Mouse (Mus musculus): ENCODE measurements at regions not wholly inside any gene's neighbourhood (a gene's known extent, or its start where the extent isn't known, plus 50 kb on each side); places are given as distances from the start of the nearest gene placed in this dataset.

DNA sequence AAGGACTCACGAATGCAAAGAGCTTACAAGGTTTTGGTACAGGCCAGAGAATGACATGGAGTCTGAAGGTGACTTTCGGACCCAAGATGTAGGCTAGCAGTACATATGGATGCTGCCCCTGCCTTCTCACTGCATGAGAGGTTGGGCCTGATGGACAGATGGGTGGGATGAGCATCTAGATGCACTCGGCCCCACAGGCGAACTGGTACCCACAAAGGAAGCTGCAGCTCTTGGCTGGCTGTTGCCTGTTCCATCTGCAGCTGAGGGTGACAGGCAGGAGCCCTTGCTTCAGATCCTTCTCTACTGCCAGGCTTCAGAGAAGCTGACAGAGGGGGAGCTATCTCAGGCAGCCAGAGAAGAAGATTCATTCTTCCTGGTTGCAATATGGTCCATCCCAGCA lies 216.8 kb upstream of the Tas2r119 start:
- Histone ChIP-seq H3K4me3 (ENCODE audit: low read depth, low read length) (no peak overlapping the region), H3K9ac (ENCODE audit: low read depth, low read length) (no peak overlapping the region), H3K4me2 (no peak overlapping the region), H3K27ac (ENCODE audit: low read depth, low read length) (no peak overlapping the region), H3K27me3 (replicated peaks; ENCODE audit: control insufficient read depth, insufficient read depth, low read length) (no peaks in the 10 kb centered on the region), H3K9me3 (ENCODE audit: control insufficient read depth, low read length) (no peaks in the 10 kb centered on the region), H3K36me3 (ENCODE audit: control insufficient read depth, insufficient read depth, low read length) (no peaks in the 10 kb centered on the region), H3K4me1 (replicated peaks; ENCODE audit: control insufficient read depth, insufficient read depth, low read length) (no peaks in the 10 kb centered on the region)
- DNase-seq (ENCODE audit: low spot score) (no peak), ATAC-seq (replicated peaks; ENCODE audit: low FRiP score) (no peak)
- WGBS, result 80% methylated on average over 4 of the region's 4 CpGs

- H3K4me3 ChIP-seq (ENCODE audit: low read depth, low read length), result no peak overlapping the region
- ATAC-seq (replicated peaks; ENCODE audit: low FRiP score), result no peak
- H3K9ac ChIP-seq (ENCODE audit: low read depth, low read length), result no peak overlapping the region
- WGBS, result 49% methylated on average over 2 of the region's 2 CpGs
- DNase-seq (ENCODE audit: low spot score), result no peak
- no peaks in the 10 kb centered on the region for H3K9me3 ChIP-seq (ENCODE audit: control insufficient read depth, low read length)
- no peaks in the 10 kb centered on the region for H3K27me3 ChIP-seq (replicated peaks; ENCODE audit: control insufficient read depth, insufficient read depth, low read length)
- H3K36me3 ChIP-seq (ENCODE audit: control insufficient read depth, insufficient read depth, low read length), result no peaks in the 10 kb centered on the region
- H3K27ac ChIP-seq (ENCODE audit: low read depth, low read length), result no peak overlapping the region
- no peak overlapping the region for H3K4me2 ChIP-seq
- H3K4me1 ChIP-seq (replicated peaks; ENCODE audit: control insufficient read depth, insufficient read depth, low read length), result no peaks in the 10 kb centered on the region
These were observed 215.1 kb upstream of the Tas2r119 start for GRCm38 (mm10) chr15:31961963-31962362.

GRCm38 (mm10) chr15:31964911-31965310 lies 212.2 kb upstream of the Tas2r119 start:
- Histone ChIP-seq H3K4me1 (replicated peaks; ENCODE audit: control insufficient read depth, insufficient read depth, low read length) (no peaks in the 10 kb centered on the region), H3K4me2 (no peak overlapping the region), H3K27me3 (replicated peaks; ENCODE audit: control insufficient read depth, insufficient read depth, low read length) (no peaks in the 10 kb centered on the region), H3K36me3 (ENCODE audit: control insufficient read depth, insufficient read depth, low read length) (no peaks in the 10 kb centered on the region), H3K4me3 (ENCODE audit: low read depth, low read length) (no peak overlapping the region), H3K27ac (ENCODE audit: low read depth, low read length) (no peak overlapping the region), H3K9ac (ENCODE audit: low read depth, low read length) (no peak overlapping the region), H3K9me3 (ENCODE audit: control insufficient read depth, low read length) (no peaks in the 10 kb centered on the region)
- ATAC-seq (replicated peaks; ENCODE audit: low FRiP score) (no peak), DNase-seq (ENCODE audit: low spot score) (no peak)
- WGBS, result 87% methylated on average over 6 of the region's 6 CpGs

DNA sequence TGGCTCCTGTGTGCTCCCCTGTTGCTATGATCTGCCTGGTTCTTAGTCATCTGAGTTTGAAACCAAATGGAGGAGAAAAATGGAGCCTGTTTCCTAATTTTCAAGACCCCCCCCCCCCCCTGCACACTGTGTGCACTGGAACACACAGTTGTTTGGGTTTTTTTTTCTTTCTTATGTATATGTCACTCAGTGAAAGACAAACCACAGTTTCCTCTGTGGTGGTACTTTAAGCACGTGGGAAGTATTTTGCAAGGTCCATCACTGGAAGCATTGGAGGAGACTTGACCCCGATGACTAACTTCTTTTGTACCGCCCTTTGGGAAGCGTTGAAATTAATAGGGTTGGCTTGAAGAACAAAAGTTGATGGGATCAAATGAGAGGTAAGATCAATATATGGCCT lies 211.5 kb upstream of the Tas2r119 start:
- Histone ChIP-seq H3K27ac (ENCODE audit: low read depth, low read length) (no peak overlapping the region), H3K9ac (ENCODE audit: low read depth, low read length) (no peak overlapping the region), H3K4me3 (ENCODE audit: low read depth, low read length) (no peak overlapping the region), H3K27me3 (replicated peaks; ENCODE audit: control insufficient read depth, insufficient read depth, low read length) (no peaks in the 10 kb centered on the region), H3K36me3 (ENCODE audit: control insufficient read depth, insufficient read depth, low read length) (no peaks in the 10 kb centered on the region), H3K9me3 (ENCODE audit: control insufficient read depth, low read length) (no peaks in the 10 kb centered on the region), H3K4me1 (replicated peaks; ENCODE audit: control insufficient read depth, insufficient read depth, low read length) (no peaks in the 10 kb centered on the region), H3K4me2 (no peak overlapping the region)
- DNase-seq (ENCODE audit: low spot score) (no peak), ATAC-seq (replicated peaks; ENCODE audit: low FRiP score) (no peak)
- 64% methylated on average over 4 of the region's 4 CpGs for WGBS

GRCm38 (mm10) chr15:31972891-31973290 lies 204.2 kb upstream of the Tas2r119 start:
- H3K9ac ChIP-seq (ENCODE audit: low read depth, low read length), result no peak overlapping the region
- 84% methylated on average over 7 of the region's 7 CpGs for WGBS
- no peaks in the 10 kb centered on the region for H3K36me3 ChIP-seq (ENCODE audit: control insufficient read depth, insufficient read depth, low read length)
- DNase-seq (ENCODE audit: low spot score), result no peak
- no peaks in the 10 kb centered on the region for H3K4me1 ChIP-seq (replicated peaks; ENCODE audit: control insufficient read depth, insufficient read depth, low read length)
- no peaks in the 10 kb centered on the region for H3K27me3 ChIP-seq (replicated peaks; ENCODE audit: control insufficient read depth, insufficient read depth, low read length)
- H3K4me2 ChIP-seq, result no peak overlapping the region
- H3K27ac ChIP-seq (ENCODE audit: low read depth, low read length), result no peak overlapping the region
- no peak for ATAC-seq (replicated peaks; ENCODE audit: low FRiP score)
- no peaks in the 10 kb centered on the region for H3K9me3 ChIP-seq (ENCODE audit: control insufficient read depth, low read length)
- H3K4me3 ChIP-seq (ENCODE audit: low read depth, low read length), result no peak overlapping the region

DNA sequence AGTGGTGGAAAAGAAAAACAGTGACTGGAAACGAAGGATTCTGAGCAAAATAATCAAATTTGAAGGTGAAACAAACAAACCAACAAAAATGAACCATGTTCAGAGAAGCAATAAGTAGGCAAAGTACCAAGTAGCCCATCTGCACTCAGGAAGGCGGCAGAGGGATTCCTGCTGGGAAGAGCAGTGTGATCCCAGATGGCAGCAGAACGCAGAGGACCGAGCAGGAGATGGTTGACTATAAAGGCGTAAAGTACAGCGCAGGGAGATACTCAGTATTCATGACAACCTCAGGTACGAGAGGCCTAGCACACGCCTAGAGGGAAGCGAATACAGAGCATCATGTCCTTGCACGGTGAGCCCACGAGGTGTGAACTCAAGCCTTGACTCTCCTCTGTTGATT lies 203.2 kb upstream of the Tas2r119 start:
- no peaks in the 10 kb centered on the region for H3K27me3 ChIP-seq (replicated peaks; ENCODE audit: control insufficient read depth, insufficient read depth, low read length)
- 79% methylated on average over 11 of the region's 11 CpGs for WGBS

GRCm38 (mm10) chr15:31976461-31976860 lies 200.6 kb upstream of the Tas2r119 start:
- no peaks in the 10 kb centered on the region for H3K9me3 ChIP-seq (ENCODE audit: control insufficient read depth, low read length)
- 58% methylated on average over 4 of the region's 4 CpGs for WGBS
- H3K27ac ChIP-seq (ENCODE audit: low read depth, low read length), result no peak overlapping the region
- no peak overlapping the region for H3K4me3 ChIP-seq (ENCODE audit: low read depth, low read length)
- no peaks in the 10 kb centered on the region for H3K36me3 ChIP-seq (ENCODE audit: control insufficient read depth, insufficient read depth, low read length)
- H3K4me1 ChIP-seq (replicated peaks; ENCODE audit: control insufficient read depth, insufficient read depth, low read length), result no peaks in the 10 kb centered on the region
- H3K27me3 ChIP-seq (replicated peaks; ENCODE audit: control insufficient read depth, insufficient read depth, low read length), result no peaks in the 10 kb centered on the region
- DNase-seq (ENCODE audit: low spot score) (no peak), ATAC-seq (replicated peaks; ENCODE audit: low FRiP score) (no peak)
- H3K9ac ChIP-seq (ENCODE audit: low read depth, low read length), result no peak overlapping the region
- H3K4me2 ChIP-seq, result no peak overlapping the region

More for the DNA sequence above, 203.2 kb upstream of the Tas2r119 start:
- no peaks in the 10 kb centered on the region for H3K9me3 ChIP-seq (ENCODE audit: control insufficient read depth, low read length)
- no peaks in the 10 kb centered on the region for H3K4me1 ChIP-seq (replicated peaks; ENCODE audit: control insufficient read depth, insufficient read depth, low read length)
- H3K9ac ChIP-seq (ENCODE audit: low read depth, low read length), result no peak overlapping the region
- H3K36me3 ChIP-seq (ENCODE audit: control insufficient read depth, insufficient read depth, low read length), result no peaks in the 10 kb centered on the region
- H3K27ac ChIP-seq (ENCODE audit: low read depth, low read length), result no peak overlapping the region
- ATAC-seq (replicated peaks; ENCODE audit: low FRiP score) (no peak), DNase-seq (ENCODE audit: low spot score) (no peak)
- no peak overlapping the region for H3K4me3 ChIP-seq (ENCODE audit: low read depth, low read length)
- H3K4me2 ChIP-seq, result no peak overlapping the region

DNA sequence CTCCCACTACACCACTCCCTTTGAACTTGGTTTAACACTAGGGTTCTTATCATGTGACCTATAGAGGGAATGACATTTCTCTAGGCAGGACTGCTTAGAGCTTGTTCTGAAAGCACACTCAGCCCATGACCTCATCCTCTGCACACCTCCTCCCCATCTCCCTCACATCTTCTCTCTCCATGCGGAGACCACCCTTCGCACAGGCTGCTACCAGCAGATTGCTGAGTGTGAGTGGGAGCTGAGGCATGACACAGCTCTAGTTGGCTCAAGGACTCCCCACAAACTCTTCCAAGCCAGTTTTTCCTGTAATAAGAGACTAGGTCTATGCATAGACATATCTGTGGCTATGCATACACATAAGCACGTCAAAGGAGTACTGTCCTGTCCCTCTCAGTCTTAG lies 199.5 kb upstream of the Tas2r119 start:
- Histone ChIP-seq H3K4me3 (ENCODE audit: low read depth, low read length) (no peak overlapping the region), H3K36me3 (ENCODE audit: control insufficient read depth, insufficient read depth, low read length) (no peaks in the 10 kb centered on the region), H3K27me3 (replicated peaks; ENCODE audit: control insufficient read depth, insufficient read depth, low read length) (no peaks in the 10 kb centered on the region), H3K9me3 (ENCODE audit: control insufficient read depth, low read length) (no peaks in the 10 kb centered on the region), H3K4me1 (replicated peaks; ENCODE audit: control insufficient read depth, insufficient read depth, low read length) (no peaks in the 10 kb centered on the region), H3K9ac (ENCODE audit: low read depth, low read length) (no peak overlapping the region), H3K27ac (ENCODE audit: low read depth, low read length) (no peak overlapping the region), H3K4me2 (no peak overlapping the region)
- ATAC-seq (replicated peaks; ENCODE audit: low FRiP score) (no peak), DNase-seq (ENCODE audit: low spot score) (no peak)
- WGBS, result 72% methylated on average over 3 of the region's 3 CpGs

GRCm38 (mm10) chr15:31979961-31980360 lies 197.1 kb upstream of the Tas2r119 start:
- H3K27me3 ChIP-seq (replicated peaks; ENCODE audit: control insufficient read depth, insufficient read depth, low read length), result no peaks in the 10 kb centered on the region
- H3K9me3 ChIP-seq (ENCODE audit: control insufficient read depth, low read length), result no peaks in the 10 kb centered on the region
- H3K4me2 ChIP-seq, result no peak overlapping the region
- H3K4me3 ChIP-seq (ENCODE audit: low read depth, low read length), result no peak overlapping the region
- DNase-seq (ENCODE audit: low spot score) (no peak), ATAC-seq (replicated peaks; ENCODE audit: low FRiP score) (no peak)
- no peak overlapping the region for H3K9ac ChIP-seq (ENCODE audit: low read depth, low read length)
- WGBS, result 75% methylated on average over 7 of the region's 7 CpGs
- H3K4me1 ChIP-seq (replicated peaks; ENCODE audit: control insufficient read depth, insufficient read depth, low read length), result no peaks in the 10 kb centered on the region
- no peak overlapping the region for H3K27ac ChIP-seq (ENCODE audit: low read depth, low read length)
- H3K36me3 ChIP-seq (ENCODE audit: control insufficient read depth, insufficient read depth, low read length), result no peaks in the 10 kb centered on the region
